In the genomic region with DNA sequence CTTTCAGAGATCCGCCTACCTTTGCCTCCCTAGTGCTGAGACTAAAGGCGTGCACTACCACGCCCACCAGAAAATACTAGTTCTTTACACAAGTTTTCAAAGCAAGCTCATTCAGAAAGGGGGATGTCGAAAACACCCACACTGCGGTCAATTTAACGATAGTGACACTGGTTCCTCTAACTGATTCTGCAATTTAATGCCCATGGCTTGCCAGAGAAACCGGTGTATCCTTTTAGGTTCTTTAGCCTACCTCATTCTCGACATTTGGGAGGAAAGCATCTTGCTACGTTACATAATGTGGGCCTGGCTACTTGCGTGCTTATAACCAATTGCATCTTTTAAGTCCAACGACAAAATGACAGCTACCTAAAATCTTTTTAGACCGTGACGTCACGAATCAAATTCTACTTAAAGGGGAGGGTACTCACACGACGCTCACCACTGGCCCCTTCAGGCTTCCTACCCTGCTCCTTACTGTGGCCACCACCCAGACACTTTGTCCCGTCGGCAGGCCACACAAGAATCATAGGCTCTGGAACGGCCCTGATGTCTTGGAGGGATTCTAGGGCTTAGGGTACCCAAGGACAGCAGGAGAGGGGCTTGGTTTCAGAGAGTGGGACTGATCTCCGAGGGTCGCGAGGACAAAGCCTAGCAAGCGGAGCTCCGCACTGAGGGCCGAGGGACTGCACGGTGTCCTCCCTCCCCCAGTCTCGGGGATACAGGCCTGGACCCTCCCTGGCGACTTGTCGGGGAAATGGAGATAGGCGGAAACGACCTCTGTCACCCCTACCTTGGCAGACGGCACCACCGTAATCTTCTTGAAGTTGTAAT, we compare ENCODE assay signal across 8 mouse cellular contexts. TPM values are rescaled to one million over a fixed set of nuclear protein-coding genes. Genes with fewer than 3 reads are reported as not detected.
DNase-seq lines count a peak whose midpoint lies in the region; ATAC-seq lines count a peak whose summit lies in the region.

No protein-coding gene starts in this region.

- no peak for DNase-seq in cerebellum, adult 9-10 months
- no peak for DNase-seq in neural tube, embryonic 11.5 days (ENCODE audit: low spot score)
- DNase-seq in neural tube, embryonic 10.5 days (ENCODE audit: extremely low spot score, low spot score): no peak
- no peak for DNase-seq in forebrain, embryonic 11.5 days (ENCODE audit: low spot score)
- peak; percentile 12 to 13 for DNase-seq in natural killer cell, adult 2 months (ENCODE audit: low spot score in 2 of 2)
- no peak for DNase-seq in layer of hippocampus, postnatal 36 days

- peak overlapping the region; percentile 83 for H3K9ac ChIP-seq in neural tube, embryonic 11.5 days (ENCODE audit: low read length)
- peak overlapping the region; percentile 81 for H3K9ac ChIP-seq in forebrain, embryonic 11.5 days (ENCODE audit: low read length)
- peak overlapping the region; percentile 79 for H3K9ac ChIP-seq in limb, embryonic 15.5 days

- ATAC-seq in cerebellum, adult (ENCODE audit: insufficient number of reproducible peaks, low FRiP score, low TSS enrichment): peak; percentile 51; the same call in 1 of the 2 replicates
- ATAC-seq in neural tube, embryonic 11.5 days (ENCODE audit: insufficient read depth, low FRiP score, low TSS enrichment): peak; percentile 79
- peak; percentile 82 for ATAC-seq in forebrain, embryonic 11.5 days (replicated peaks; ENCODE audit: low FRiP score)
- ATAC-seq in limb, embryonic 15.5 days (ENCODE audit: insufficient number of reproducible peaks, low FRiP score, low TSS enrichment, low read depth): peak; percentile 49; the same call in 1 of the 2 replicates

- H3K4me2 ChIP-seq in neural tube, embryonic 11.5 days (ENCODE audit: low read depth): peak overlapping the region; percentile 82
- H3K4me2 ChIP-seq in forebrain, embryonic 11.5 days (ENCODE audit: low read depth, low read length, severe bottlenecking): peak overlapping the region; percentile 50
- H3K4me2 ChIP-seq in limb, embryonic 15.5 days: peak overlapping the region; percentile 69

- H3K9me3 ChIP-seq in neural tube, embryonic 11.5 days (ENCODE audit: control insufficient read depth, low read length): no peaks in the 10 kb centered on the region
- H3K9me3 ChIP-seq in forebrain, embryonic 11.5 days (ENCODE audit: control insufficient read depth, low read length): no peaks in the 10 kb centered on the region
- no peaks in the 10 kb centered on the region for H3K9me3 ChIP-seq in limb, embryonic 15.5 days

- 4% methylated on average over 33 of the region's 33 CpGs for WGBS in neural tube, embryonic 11.5 days
- 4% methylated on average over 33 of the region's 33 CpGs for WGBS in forebrain, embryonic 11.5 days
- 3% methylated on average over 33 of the region's 33 CpGs for WGBS in limb, embryonic 15.5 days

- peaks cover 5% of the 10 kb centered on the region; the same call in 1 of the 2 replicates for H3K4me1 ChIP-seq in neural tube, embryonic 11.5 days (ENCODE audit: control insufficient read depth, insufficient read depth, low read length)
- H3K4me1 ChIP-seq in forebrain, embryonic 11.5 days (replicated peaks; ENCODE audit: control insufficient read depth, insufficient read depth, low read length): no peaks in the 10 kb centered on the region; the same call in 1 of the 2 replicates
- H3K4me1 ChIP-seq in limb, embryonic 15.5 days: peaks cover 12% of the 10 kb centered on the region

- H3K27ac ChIP-seq in neural tube, embryonic 11.5 days (ENCODE audit: low read depth, low read length): no peak overlapping the region
- no peak overlapping the region for H3K27ac ChIP-seq in forebrain, embryonic 11.5 days (ENCODE audit: low read depth, low read length)
- H3K27ac ChIP-seq in limb, embryonic 15.5 days: peak overlapping the region; percentile 67; the same call in 1 of the 2 replicates

- H3K4me3 ChIP-seq in neural tube, embryonic 11.5 days (ENCODE audit: low read depth, low read length): peak overlapping the region; percentile 90
- peak overlapping the region; percentile 77 for H3K4me3 ChIP-seq in forebrain, embryonic 11.5 days (ENCODE audit: low read depth, low read length)
- H3K4me3 ChIP-seq in limb, embryonic 15.5 days: peak overlapping the region; percentile 95

- no peaks in the 10 kb centered on the region for H3K36me3 ChIP-seq in neural tube, embryonic 11.5 days (ENCODE audit: control insufficient read depth, insufficient read depth, low read length)
- peaks cover 4% of the 10 kb centered on the region; the same call in 1 of the 2 replicates for H3K36me3 ChIP-seq in forebrain, embryonic 11.5 days (ENCODE audit: control insufficient read depth, insufficient read depth, low read length)
- peaks cover 10% of the 10 kb centered on the region for H3K36me3 ChIP-seq in limb, embryonic 15.5 days

- no peaks in the 10 kb centered on the region for H3K27me3 ChIP-seq in neural tube, embryonic 11.5 days (ENCODE audit: control insufficient read depth, insufficient read depth, low read length)
- no peaks in the 10 kb centered on the region for H3K27me3 ChIP-seq in forebrain, embryonic 11.5 days (ENCODE audit: control insufficient read depth, insufficient read depth, low read length)
- no peaks in the 10 kb centered on the region for H3K27me3 ChIP-seq in limb, embryonic 15.5 days

RNA-seq across cellular contexts. Expression of a gene that starts 0.5 kb away (rescaled TPM):
- polyA plus RNA-seq in neural tube, embryonic 11.5 days (2014; fragmentation: Nextera tagmentation; extraction: Ambion mirVana): 110 and 111 TPM in 2 replicates
- polyA plus RNA-seq in forebrain, embryonic 11.5 days (2014; fragmentation: Nextera tagmentation; extraction: Ambion mirVana): 104 and 107 TPM in 2 replicates
- polyA plus RNA-seq in limb, embryonic 15.5 days (2015; fragmentation: Nextera tagmentation; extraction: Ambion mirVana): 77.4 and 80.7 TPM in 2 replicates
- 10 to 100 TPM; 37.2 to 41.0 TPM for total RNA-seq in layer of hippocampus, postnatal 36 days (2021)

RNA-seq across cellular contexts. Expression of a gene that starts 42.7 kb away (rescaled TPM):
- polyA plus RNA-seq in neural tube, embryonic 11.5 days (2014; fragmentation: Nextera tagmentation; extraction: Ambion mirVana): not detected in 2 replicates
- polyA plus RNA-seq in forebrain, embryonic 11.5 days (2014; fragmentation: Nextera tagmentation; extraction: Ambion mirVana): 0.16 TPM in 1 of 2 replicates, not detected in the other
- 0.10 and 0.29 TPM in 2 replicates for polyA plus RNA-seq in limb, embryonic 15.5 days (2015; fragmentation: Nextera tagmentation; extraction: Ambion mirVana)
- not detected for total RNA-seq in layer of hippocampus, postnatal 36 days (2021)

RNA-seq across cellular contexts. Expression of a gene that starts 47.3 kb away (rescaled TPM):
- not detected in 2 replicates for polyA plus RNA-seq in neural tube, embryonic 11.5 days (2014; fragmentation: Nextera tagmentation; extraction: Ambion mirVana)
- polyA plus RNA-seq in forebrain, embryonic 11.5 days (2014; fragmentation: Nextera tagmentation; extraction: Ambion mirVana): not detected in 2 replicates
- not detected in 2 replicates for polyA plus RNA-seq in limb, embryonic 15.5 days (2015; fragmentation: Nextera tagmentation; extraction: Ambion mirVana)
- not detected for total RNA-seq in layer of hippocampus, postnatal 36 days (2021)

Comparison
In these comparisons a context has a peak if more than half of its experiments do, and no peak if none do; other contexts are left out.
1. DNase-seq: peak in natural killer cell, adult 2 months (2 of 2); none in cerebellum, adult 9-10 months (single experiment), neural tube, embryonic 11.5 days (single experiment), neural tube, embryonic 10.5 days (single experiment), forebrain, embryonic 11.5 days (single experiment) and layer of hippocampus, postnatal 36 days (0 of 2).
2. Peak in every context shown above with its lines, with median percentiles within 50 percentile points of each other: ATAC-seq, H3K4me2 ChIP-seq, H3K4me3 ChIP-seq and H3K9ac ChIP-seq.